Mouse (Mus musculus) G1E (cell line): ENCODE data around the gene Wfdc17. TPM values are rescaled to one million over a fixed set of nuclear protein-coding genes. Genes with fewer than 3 reads are reported as not detected.

Experiments
- ATAC-seq: 2 replicates; pipeline ENCODE4 v1.8.0; 2016; ENCODE audit warnings: mild to moderate bottlenecking; ENCODE audit not compliant: insufficient number of reproducible peaks, poor library complexity, low FRiP score, severe bottlenecking; ENCODE audit errors: extremely low read depth
- DNase-seq: peaks from one replicate; pipeline ENCODE4 v3.0.0; 2012; ENCODE audit warnings: low spot score
- H3K27me3 ChIP-seq: 2 replicates; pipeline ENCODE4 v1.6.1; 2012; ENCODE audit warnings: mild to moderate bottlenecking, low read length, inconsistent platforms; ENCODE audit not compliant: insufficient read depth
- H3K36me3 ChIP-seq: replicated peaks from 2 replicates; pipeline ENCODE3; 2012; ENCODE audit warnings: mild to moderate bottlenecking, inconsistent platforms
- H3K4me1 ChIP-seq: 2 replicates; pipeline ENCODE4 v1.6.1; 2012; ENCODE audit warnings: low read depth, low read length, inconsistent platforms, mixed read lengths; ENCODE audit not compliant: insufficient read depth
- H3K4me3 ChIP-seq: 2 replicates; pipeline ENCODE4 v1.5.1; 2012; ENCODE audit warnings: low read depth, mild to moderate bottlenecking, inconsistent platforms, low read length, moderate library complexity, mixed read lengths
- H3K9me3 ChIP-seq: replicated peaks from 2 replicates; pipeline ENCODE4 v1.6.1; 2012; ENCODE audit warnings: inconsistent platforms
- CTCF ChIP-seq: IDR thresholded peaks from 2 replicates; pipeline ENCODE4 v1.5.1; 2012; ENCODE audit warnings: low read depth, low read length, inconsistent platforms, mixed read lengths
- GATA1 ChIP-seq: IDR thresholded peaks from 2 replicates; pipeline ENCODE4 v1.6.1; 2012; ENCODE audit warnings: borderline replicate concordance, low read length, inconsistent platforms, mixed read lengths
- GATA2 ChIP-seq: IDR thresholded peaks from 2 replicates; pipeline ENCODE4 v1.6.1; 2012; ENCODE audit warnings: low read depth, low read length, inconsistent platforms, borderline replicate concordance
- POLR2AphosphoS5 ChIP-seq: IDR thresholded peaks from 2 replicates; pipeline ENCODE4 v1.6.1; 2012; ENCODE audit warnings: low read depth, low read length, inconsistent platforms; ENCODE audit not compliant: insufficient replicate concordance
- TAL1 ChIP-seq: conservative IDR thresholded peaks from 2 replicates; pipeline ENCODE4 v1.6.1; 2012; ENCODE audit warnings: low read depth, low read length, inconsistent platforms, mixed read lengths
- polyA plus RNA-seq: library from polyadenylated mRNA; stranded (reverse); fragments of >175 nt; gene quantifications from 2 replicates; pipeline ENCODE4 v1.2.3, GENCODE M21; 2012
- total RNA-seq, 2 experiments: library from RNA; stranded (forward) in 1 of 2; stranded (reverse) in 1 of 2; fragments of 200-1000 nt in 1 of 2; fragments of >200 nt in 1 of 2; fragmentation: Nextera tagmentation in 1 of 2; gene quantifications; 2 replicates each; pipeline ENCODE4 v1.2.3; 2014 to 2017

The Wfdc17 gene
- total and polyA plus RNA-seq, 3 experiments = not detected

- DNase-seq = no peak
- H3K27me3 ChIP-seq = peaks cover 39% of the 10 kb centered on the region
These were observed 42.9 kb downstream of the Wfdc17 start, which contains the start of gene Wfdc21 for GRCm38 (mm10) chr11:83746681-83747080. Gene Wfdc21, plus strand, starts transcription at chr11:83746940.

GRCm38 (mm10) chr11:83747376-83748265 is 43.8 kb downstream of the Wfdc17 start:
- H3K9me3 ChIP-seq = no peaks in the 10 kb centered on the region
- peaks cover 2% of the 10 kb centered on the region; the same call in 1 of the 2 replicates for H3K4me1 ChIP-seq
- no peak for DNase-seq
- peaks cover 35% of the 10 kb centered on the region for H3K27me3 ChIP-seq
- no peak for ATAC-seq
- H3K4me3 ChIP-seq = no peak overlapping the region
- no peak for TF ChIP-seq CTCF
- TF ChIP-seq POLR2AphosphoS5 = no peak
- no peak for TF ChIP-seq GATA1
- no peak for TF ChIP-seq GATA2
- no peak for TF ChIP-seq TAL1
- H3K36me3 ChIP-seq = no peaks in the 10 kb centered on the region

More at GRCm38 (mm10) chr11:83746681-83747080, 42.9 kb downstream of the Wfdc17 start, which contains the start of gene Wfdc21:
- no peaks in the 10 kb centered on the region for H3K4me1 ChIP-seq
- H3K4me3 ChIP-seq = no peak within 1 kb of the TSS
- H3K9me3 ChIP-seq = no peaks in the 10 kb centered on the region
- no peak for ATAC-seq
- no peak for TF ChIP-seq POLR2AphosphoS5
- TF ChIP-seq CTCF = no peak
- TF ChIP-seq TAL1 = no peak
- no peaks in the 10 kb centered on the region for H3K36me3 ChIP-seq

GRCm38 (mm10) chr11:83753581-83754181 is 49.9 kb downstream of the Wfdc17 start, which contains the start of gene Heatr6:
Gene Heatr6, plus strand, starts transcription at chr11:83753696.
- H3K4me1 ChIP-seq = peaks cover 9% of the 10 kb centered on the region
- peak; percentile 81 for ATAC-seq
- peaks cover 31% of the 10 kb centered on the region for H3K36me3 ChIP-seq

GRCm38 (mm10) chr11:83754227-83754626 is 50.4 kb downstream of the Wfdc17 start:
- H3K9me3 ChIP-seq = no peaks in the 10 kb centered on the region
- H3K36me3 ChIP-seq = peaks cover 36% of the 10 kb centered on the region
- H3K27me3 ChIP-seq = no peaks in the 10 kb centered on the region
- no peak for DNase-seq
- no peak for ATAC-seq
- H3K4me3 ChIP-seq = peak overlapping the region; percentile 91
- H3K4me1 ChIP-seq = peaks cover 9% of the 10 kb centered on the region
- TF ChIP-seq CTCF (no peak), TAL1 (no peak), GATA2 (no peak), GATA1 (no peak), POLR2AphosphoS5 (no peak)

More at GRCm38 (mm10) chr11:83753581-83754181, 49.9 kb downstream of the Wfdc17 start, which contains the start of gene Heatr6:
- no peaks in the 10 kb centered on the region for H3K27me3 ChIP-seq
- H3K4me3 ChIP-seq = peak within 1 kb of the TSS; percentile 91
- TF ChIP-seq POLR2AphosphoS5 (no peak), GATA2 (no peak), GATA1 (no peak), CTCF (no peak), TAL1 (no peak)
- no peaks in the 10 kb centered on the region for H3K9me3 ChIP-seq
- DNase-seq = peak; percentile 85

Other genes starting within 250 kb of the Wfdc17 start
- not detected in 2 replicates for gene Mmp28, start 240.9 kb upstream of the Wfdc17 start, total RNA-seq (2014; fragmentation: Nextera tagmentation)
- gene Mmp28, start 240.9 kb upstream of the Wfdc17 start, total RNA-seq (2017) = 0.06 and 0.11 TPM in 2 replicates
- gene Mmp28, start 240.9 kb upstream of the Wfdc17 start, polyA plus RNA-seq = not detected in 2 replicates
- 99.5 and 106 TPM in 2 replicates for gene Taf15, start 230.9 kb upstream of the Wfdc17 start, total RNA-seq (2014; fragmentation: Nextera tagmentation)
- 22.7 and 29.9 TPM in 2 replicates for gene Taf15, start 230.9 kb upstream of the Wfdc17 start, total RNA-seq (2017)
- 41.8 and 47.1 TPM in 2 replicates for gene Taf15, start 230.9 kb upstream of the Wfdc17 start, polyA plus RNA-seq
- gene Heatr9, start 181.8 kb upstream of the Wfdc17 start, total RNA-seq (2014; fragmentation: Nextera tagmentation) = not detected in 2 replicates
- not detected in 2 replicates for gene Heatr9, start 181.8 kb upstream of the Wfdc17 start, total RNA-seq (2017)
- gene Heatr9, start 181.8 kb upstream of the Wfdc17 start, polyA plus RNA-seq = not detected in 2 replicates
- 3.1 TPM in 1 of 2 replicates, not detected in the other for gene Ccl5, start 173.5 kb upstream of the Wfdc17 start, total RNA-seq (2014; fragmentation: Nextera tagmentation)
- gene Ccl5, start 173.5 kb upstream of the Wfdc17 start, total RNA-seq (2017) = 0.29 TPM in 1 of 2 replicates, not detected in the other
- gene Ccl5, start 173.5 kb upstream of the Wfdc17 start, polyA plus RNA-seq = not detected in 2 replicates
- gene Ccl9, start 125.4 kb upstream of the Wfdc17 start, total RNA-seq (2014; fragmentation: Nextera tagmentation) = 4.4 and 11.6 TPM in 2 replicates
- gene Ccl9, start 125.4 kb upstream of the Wfdc17 start, total RNA-seq (2017) = 2.0 and 3.4 TPM in 2 replicates
- gene Ccl9, start 125.4 kb upstream of the Wfdc17 start, polyA plus RNA-seq = 0.09 and 0.13 TPM in 2 replicates
- gene Ccl6, start 110.9 kb upstream of the Wfdc17 start, total RNA-seq (2014; fragmentation: Nextera tagmentation) = 1.2 TPM in 1 of 2 replicates, not detected in the other
- gene Ccl6, start 110.9 kb upstream of the Wfdc17 start, total RNA-seq (2017) = 0.33 and 0.70 TPM in 2 replicates
- 0.13 and 0.22 TPM in 2 replicates for gene Ccl6, start 110.9 kb upstream of the Wfdc17 start, polyA plus RNA-seq
- gene Rpl9-ps1, start 58.4 kb upstream of the Wfdc17 start, total RNA-seq (2014; fragmentation: Nextera tagmentation) = not detected in 2 replicates
- not detected in 2 replicates for gene Rpl9-ps1, start 58.4 kb upstream of the Wfdc17 start, total RNA-seq (2017)
- gene Rpl9-ps1, start 58.4 kb upstream of the Wfdc17 start, polyA plus RNA-seq = not detected in 2 replicates
- gene Ccl3, start 54.6 kb upstream of the Wfdc17 start, total RNA-seq (2014; fragmentation: Nextera tagmentation) = not detected in 2 replicates
- gene Ccl3, start 54.6 kb upstream of the Wfdc17 start, total RNA-seq (2017) = 2.0 and 2.7 TPM in 2 replicates
- not detected in 2 replicates for gene Ccl3, start 54.6 kb upstream of the Wfdc17 start, polyA plus RNA-seq
- gene Ccl4, start 41.4 kb upstream of the Wfdc17 start, total RNA-seq (2014; fragmentation: Nextera tagmentation) = not detected in 2 replicates
- 0.38 TPM in 1 of 2 replicates, not detected in the other for gene Ccl4, start 41.4 kb upstream of the Wfdc17 start, total RNA-seq (2017)
- not detected in 2 replicates for gene Ccl4, start 41.4 kb upstream of the Wfdc17 start, polyA plus RNA-seq
- not detected in 2 replicates for gene Wfdc18, start 5.0 kb downstream of the Wfdc17 start, total RNA-seq (2014; fragmentation: Nextera tagmentation)
- gene Wfdc18, start 5.0 kb downstream of the Wfdc17 start, total RNA-seq (2017) = not detected in 2 replicates
- not detected in 2 replicates for gene Wfdc18, start 5.0 kb downstream of the Wfdc17 start, polyA plus RNA-seq
- not detected in 2 replicates for gene Wfdc21, start 42.9 kb downstream of the Wfdc17 start, total RNA-seq (2014; fragmentation: Nextera tagmentation)
- not detected in 2 replicates for gene Wfdc21, start 42.9 kb downstream of the Wfdc17 start, total RNA-seq (2017)
- not detected in 2 replicates for gene Wfdc21, start 42.9 kb downstream of the Wfdc17 start, polyA plus RNA-seq
- gene Heatr6, start 49.7 kb downstream of the Wfdc17 start, total RNA-seq (2014; fragmentation: Nextera tagmentation) = 31.7 and 36.7 TPM in 2 replicates
- gene Heatr6, start 49.7 kb downstream of the Wfdc17 start, total RNA-seq (2017) = 14.9 and 18.1 TPM in 2 replicates
- gene Heatr6, start 49.7 kb downstream of the Wfdc17 start, polyA plus RNA-seq = 4.7 and 7.6 TPM in 2 replicates
- gene Hnf1b, start 146.1 kb downstream of the Wfdc17 start, total RNA-seq (2014; fragmentation: Nextera tagmentation) = not detected in 2 replicates
- 0.22 TPM in 1 of 2 replicates, not detected in the other for gene Hnf1b, start 146.1 kb downstream of the Wfdc17 start, total RNA-seq (2017)
- not detected in 2 replicates for gene Hnf1b, start 146.1 kb downstream of the Wfdc17 start, polyA plus RNA-seq
- gene Ddx52, start 238.1 kb downstream of the Wfdc17 start, total RNA-seq (2014; fragmentation: Nextera tagmentation) = 54.2 and 62.1 TPM in 2 replicates
- 82.8 and 89.8 TPM in 2 replicates for gene Ddx52, start 238.1 kb downstream of the Wfdc17 start, total RNA-seq (2017)
- 3.2 TPM in 2 replicates for gene Ddx52, start 238.1 kb downstream of the Wfdc17 start, polyA plus RNA-seq